Comparison of ENCODE assay signal across 7 mouse cellular contexts in the genomic region with DNA sequence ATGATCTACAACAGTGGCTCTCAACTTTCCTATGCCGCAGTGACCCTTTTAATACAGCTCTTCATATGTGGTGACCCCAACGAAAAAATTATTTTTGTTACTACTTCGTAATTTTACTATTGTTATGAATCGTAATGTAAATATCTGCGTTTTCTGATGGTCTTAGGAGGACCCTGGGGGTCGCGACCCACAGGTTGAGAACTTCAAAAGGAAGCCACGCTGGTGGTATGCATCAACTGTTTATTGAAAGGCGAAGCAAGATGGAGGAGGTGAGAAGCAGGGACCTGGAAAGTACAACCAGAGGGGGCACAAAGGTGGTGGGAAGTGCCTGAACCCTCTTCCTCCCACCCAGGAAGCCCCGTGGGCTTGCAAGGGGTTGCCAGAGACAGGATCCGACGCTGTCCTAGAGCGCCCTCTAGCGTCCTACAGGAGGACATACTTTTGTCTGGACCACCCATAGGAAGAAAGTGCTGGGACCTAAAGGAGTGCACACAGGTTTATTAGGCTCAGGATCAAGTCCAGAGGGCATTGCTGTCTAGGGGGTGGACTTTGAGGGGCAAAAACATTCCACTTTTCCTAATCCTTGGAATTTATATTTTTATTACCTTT. TPM values are rescaled to one million over a fixed set of nuclear protein-coding genes. Genes with fewer than 3 reads are reported as not detected.
DNase-seq lines count a peak whose midpoint lies in the region; ATAC-seq and TF ChIP-seq lines count a peak whose summit lies in the region.

No protein-coding gene starts in this region.

- H3K9ac ChIP-seq in intestine, postnatal 0 days (ENCODE audit: low read depth, low read length), result no peak overlapping the region

- no peak for TF ChIP-seq POLR2A in cerebellum, adult 2 months (IDR thresholded peaks at IDR 0.05; ENCODE audit: borderline replicate concordance, insufficient read depth, low read length)

- ATAC-seq in intestine, postnatal 0 days, result 0 out of 2 replicates have a peak, but pooled peaks have one; percentile 9

- peak; percentile 67 to 69 for DNase-seq in B cell, adult 2 months
- DNase-seq in ES-CJ7 (ENCODE audit: low read depth, low spot score), result peak; percentile 93
- DNase-seq in cerebellum, adult 2 months, result peak; percentile 37 to 40
- peak; percentile 80 for DNase-seq in forelimb bud, embryonic 11.5 days (ENCODE audit: low read depth, low spot score)
- DNase-seq in lung, postnatal 14 days, result peak; percentile 76
- DNase-seq in right cerebral cortex, postnatal 10 days (ENCODE audit: low spot score in 2 of 2), result peak; percentile 42 to 70

- H3K27me3 ChIP-seq in cerebellum, adult 2 months (ENCODE audit: control insufficient read depth, insufficient read depth, low read length), result no peaks in the 10 kb centered on the region
- H3K27me3 ChIP-seq in intestine, postnatal 0 days (replicated peaks; ENCODE audit: control insufficient read depth, insufficient read depth, low read length), result no peaks in the 10 kb centered on the region

- peak; percentile 90 for TF ChIP-seq CTCF in cerebellum, adult 2 months (IDR thresholded peaks at IDR 0.05; ENCODE audit: borderline replicate concordance, insufficient read depth, low read depth, low read length)
- TF ChIP-seq CTCF in intestine, postnatal 0 days (IDR thresholded peaks at IDR 0.05; ENCODE audit: low read depth), result peak; percentile 96

- no peaks in the 10 kb centered on the region for H3K9me3 ChIP-seq in intestine, postnatal 0 days (ENCODE audit: control insufficient read depth)

- no peaks in the 10 kb centered on the region for H3K36me3 ChIP-seq in intestine, postnatal 0 days (ENCODE audit: control insufficient read depth, insufficient read depth)

- no peaks in the 10 kb centered on the region for H3K4me1 ChIP-seq in cerebellum, adult 2 months (ENCODE audit: control insufficient read depth, insufficient read depth, low read length)
- H3K4me1 ChIP-seq in intestine, postnatal 0 days (replicated peaks; ENCODE audit: control insufficient read depth, insufficient read depth, low read length), result no peaks in the 10 kb centered on the region

- H3K4me3 ChIP-seq in cerebellum, adult 2 months (replicated peaks; ENCODE audit: insufficient read depth, low read depth, low read length), result no peak overlapping the region
- no peak overlapping the region for H3K4me3 ChIP-seq in intestine, postnatal 0 days (ENCODE audit: low read depth, low read length)

- H3K27ac ChIP-seq in cerebellum, adult 2 months (ENCODE audit: insufficient read depth, low read length), result no peak overlapping the region
- H3K27ac ChIP-seq in intestine, postnatal 0 days (ENCODE audit: low read depth, low read length), result no peak overlapping the region

- WGBS in cerebellum, adult 2 months, result 30% methylated on average over 14 of the region's 14 CpGs
- 29% methylated on average over 14 of the region's 14 CpGs for WGBS in intestine, postnatal 0 days

- H3K4me2 ChIP-seq in intestine, postnatal 0 days (replicated peaks; ENCODE audit: low read depth), result peak overlapping the region; percentile 28; the same call in 1 of the 2 replicates

RNA-seq across cellular contexts. Expression of a gene that starts 7.8 kb away (rescaled TPM):
- polyA plus RNA-seq in cerebellum, adult 2 months (2012; rRNA removed), result 124 and 142 TPM in 2 replicates
- 4.1 and 4.7 TPM in 2 replicates for polyA plus RNA-seq in intestine, postnatal 0 days (2015; fragmentation: Nextera tagmentation; extraction: Ambion mirVana)

RNA-seq across cellular contexts. Expression of a gene that starts 24.8 kb away (rescaled TPM):
- polyA plus RNA-seq in cerebellum, adult 2 months (2012; rRNA removed), result 1.1 TPM in 2 replicates
- 2.5 and 2.9 TPM in 2 replicates for polyA plus RNA-seq in intestine, postnatal 0 days (2015; fragmentation: Nextera tagmentation; extraction: Ambion mirVana)

RNA-seq across cellular contexts. Expression of a gene that starts 29.2 kb away (rescaled TPM):
- 11.1 and 12.1 TPM in 2 replicates for polyA plus RNA-seq in cerebellum, adult 2 months (2012; rRNA removed)
- 2.8 and 3.1 TPM in 2 replicates for polyA plus RNA-seq in intestine, postnatal 0 days (2015; fragmentation: Nextera tagmentation; extraction: Ambion mirVana)

RNA-seq across cellular contexts. Expression of a gene that starts 36.2 kb away (rescaled TPM):
- polyA plus RNA-seq in cerebellum, adult 2 months (2012; rRNA removed), result 205 and 208 TPM in 2 replicates
- 44.9 and 50.3 TPM in 2 replicates for polyA plus RNA-seq in intestine, postnatal 0 days (2015; fragmentation: Nextera tagmentation; extraction: Ambion mirVana)

RNA-seq across cellular contexts. Expression of a gene that starts 46.2 kb away (rescaled TPM):
- polyA plus RNA-seq in cerebellum, adult 2 months (2012; rRNA removed), result 10.7 and 11.9 TPM in 2 replicates
- polyA plus RNA-seq in intestine, postnatal 0 days (2015; fragmentation: Nextera tagmentation; extraction: Ambion mirVana), result 15.7 and 18.1 TPM in 2 replicates

Comparison
In these comparisons a context has a peak if more than half of its experiments do, and no peak if none do; other contexts are left out.
1. DNase-seq: peak in every context shown above with its lines; median percentile 93 in ES-CJ7; 80 in forelimb bud, embryonic 11.5 days; 76 in lung, postnatal 14 days; 68 in B cell, adult 2 months; 56 in right cerebral cortex, postnatal 10 days; 38 in cerebellum, adult 2 months.
2. RNA of a gene that starts 7.8 kb away (polyA plus RNA-seq): 124 to 142 TPM in cerebellum, adult 2 months; 4.1 to 4.7 TPM in intestine, postnatal 0 days; every median in the first group is over 10 times any median in the second.